Mouse (Mus musculus) embryo, embryonic 10 days (tissue): ENCODE measurements around the gene Arl4c.

Source experiments
- DNase-seq: peaks from one replicate; pipeline ENCODE4 v3.0.0-alpha.2; 2015; ENCODE audit warnings: low spot score

The Arl4c gene

GRCm38 (mm10) chr1:88623541-88624115 lies 78.4 kb downstream of the Arl4c start:
- no peak for DNase-seq
